Mouse (Mus musculus) NIH3T3 (cell line): ENCODE data around the gene Lipc.

Source experiments
- DNase-seq: peaks from one replicate; pipeline ENCODE4 v3.0.0-alpha.2; 2012; ENCODE audit warnings: low read depth

The Lipc gene

GRCm38 (mm10) chr9:70914659-70915355, 37.2 kb downstream of the Lipc start:
- DNase-seq: no peak

DNA sequence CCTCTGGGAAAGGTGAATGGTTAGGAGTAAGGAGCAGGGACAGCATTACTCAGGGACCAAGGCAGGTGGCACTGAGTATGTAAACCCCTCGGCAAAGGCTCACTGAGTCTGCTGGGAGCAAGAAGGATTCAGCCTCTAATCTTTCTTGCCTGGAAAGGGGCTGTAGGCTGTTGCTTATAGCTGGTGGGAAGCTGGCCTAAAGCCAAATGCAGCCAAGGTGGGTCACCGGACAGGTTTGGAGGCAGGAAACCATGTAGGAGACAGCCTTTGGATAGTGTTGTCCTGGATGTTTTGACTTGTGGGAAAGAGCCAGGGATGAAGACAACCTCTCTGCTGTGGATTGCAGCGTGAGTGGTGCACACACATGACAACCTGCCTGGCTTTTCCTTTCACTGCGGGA, 40.9 kb downstream of the Lipc start:
- DNase-seq: no peak

GRCm38 (mm10) chr9:70910351-70910750, 41.7 kb downstream of the Lipc start:
- no peak for DNase-seq

DNA sequence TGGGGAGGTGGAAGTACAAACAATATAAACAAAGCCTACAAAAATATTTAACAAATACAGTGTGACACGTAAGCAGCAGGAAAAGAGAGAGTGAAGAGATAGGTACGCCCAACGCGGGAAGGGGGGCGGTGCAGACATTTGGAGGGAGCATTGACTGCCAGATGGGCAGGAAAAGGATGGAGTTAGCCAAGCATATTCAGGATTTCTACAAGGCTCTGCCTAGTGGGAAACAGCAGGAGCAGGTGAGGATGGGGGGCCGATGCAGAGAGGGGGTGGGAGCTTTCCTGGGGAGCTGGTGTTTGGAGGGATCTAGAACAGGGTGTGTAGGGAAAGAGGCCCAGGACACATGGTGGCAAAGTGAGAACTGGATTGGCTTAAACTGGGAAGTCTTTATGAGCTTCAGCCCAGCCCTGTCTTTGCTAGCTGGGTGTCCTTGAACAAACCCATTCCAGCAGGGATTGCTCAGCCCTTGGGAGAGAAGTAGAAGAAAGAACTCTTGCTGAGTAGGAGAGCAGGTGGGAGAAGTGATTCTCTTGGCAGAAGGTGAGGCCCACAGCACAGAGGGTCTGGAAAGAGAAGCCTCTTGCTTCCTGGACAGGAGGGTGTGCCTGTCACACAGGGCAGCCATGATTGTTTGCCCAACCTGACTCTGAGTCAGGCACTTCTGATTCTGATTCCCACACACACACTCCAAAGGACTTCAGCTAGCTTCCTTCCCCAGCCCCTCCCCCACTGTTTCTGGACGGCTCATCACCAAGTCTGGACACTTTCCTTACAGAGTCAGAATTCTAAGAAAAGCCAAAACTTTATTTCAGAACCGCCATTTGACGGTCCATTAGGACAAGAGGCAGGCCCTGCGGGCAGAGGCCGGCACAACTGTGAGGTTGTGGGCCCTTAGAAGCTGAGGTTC, 49.0 kb downstream of the Lipc start:
- DNase-seq: no peak

DNA sequence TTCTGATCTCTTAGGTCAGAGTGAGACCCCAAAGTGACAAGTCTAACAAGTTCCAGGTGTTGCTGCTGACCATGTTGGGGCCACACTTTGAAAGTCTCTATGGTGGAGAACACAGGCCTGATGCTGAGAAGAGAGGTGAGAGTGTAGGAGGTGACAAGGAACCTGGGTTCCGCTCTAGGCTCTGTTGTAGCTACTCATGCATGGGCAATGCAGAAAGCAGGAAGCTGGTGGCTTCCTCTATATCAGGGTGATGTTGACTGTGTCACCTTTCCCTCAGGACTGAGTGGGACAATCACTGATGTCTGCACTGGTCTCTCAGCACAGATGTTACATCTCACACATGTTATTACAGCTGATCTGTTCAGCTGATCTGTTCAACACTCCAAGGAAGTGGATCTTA, 57.8 kb downstream of the Lipc start:
- no peak for DNase-seq

GRCm38 (mm10) chr9:70893526-70893925, 58.5 kb downstream of the Lipc start:
- DNase-seq: no peak

- DNase-seq: no peak
Measured at GRCm38 (mm10) chr9:70892627-70893026, 59.4 kb downstream of the Lipc start.

DNA sequence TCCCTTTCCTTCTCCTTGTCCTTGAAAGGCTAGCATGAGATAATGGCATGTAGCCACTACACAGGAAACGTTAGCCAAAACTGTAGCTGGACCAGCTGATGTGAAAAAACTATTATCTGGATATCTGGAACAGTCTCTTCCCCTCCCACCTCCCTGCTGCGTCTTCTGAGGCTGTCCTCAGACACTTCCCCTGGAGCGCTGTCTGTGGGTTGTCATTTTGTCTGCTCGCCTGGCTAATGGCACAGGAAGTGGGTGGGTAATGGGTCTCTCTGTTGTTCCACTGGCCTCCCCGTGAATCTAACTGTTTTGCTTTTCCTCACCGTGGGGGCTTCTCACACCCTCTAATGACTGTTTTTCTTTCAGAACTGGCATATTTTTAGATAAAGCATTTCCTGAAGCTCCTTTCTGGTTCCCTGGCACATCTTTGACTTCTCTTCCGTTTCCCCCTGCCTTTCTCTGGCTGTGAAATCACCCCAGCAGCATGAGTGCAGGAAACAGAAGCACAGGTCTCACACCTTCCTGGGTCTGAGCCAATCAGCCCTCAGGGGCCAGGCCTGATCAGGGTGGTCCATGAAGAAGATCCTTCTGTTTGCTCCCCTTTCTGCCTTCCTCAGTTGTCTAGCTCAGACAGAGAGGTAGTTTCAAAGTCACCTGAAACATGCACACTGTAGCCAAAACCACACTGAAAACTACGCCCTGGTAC, 60.4 kb downstream of the Lipc start:
- DNase-seq: no peak

- DNase-seq: no peak
Measured at GRCm38 (mm10) chr9:70890736-70891135, 61.3 kb downstream of the Lipc start.

DNA sequence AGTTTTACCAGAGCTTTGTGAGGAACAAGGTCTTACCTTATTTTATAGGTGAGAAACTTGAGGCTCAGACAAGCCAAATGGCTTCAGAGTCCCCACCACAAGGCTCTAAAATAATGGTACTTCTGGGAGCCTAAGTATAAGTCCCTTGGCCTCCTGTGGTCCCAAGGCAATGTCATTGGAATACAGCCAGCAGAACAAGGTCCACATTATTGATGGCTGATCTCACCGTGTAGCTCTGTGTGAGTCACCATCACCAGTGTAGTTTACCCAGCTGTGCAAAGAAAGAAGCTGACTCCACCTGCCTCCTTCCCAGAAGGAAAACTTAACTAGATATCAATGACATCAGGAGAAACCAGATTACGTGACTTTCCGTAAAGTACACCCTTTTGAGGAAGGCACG, 63.1 kb downstream of the Lipc start:
- DNase-seq: peak; percentile 5

DNA sequence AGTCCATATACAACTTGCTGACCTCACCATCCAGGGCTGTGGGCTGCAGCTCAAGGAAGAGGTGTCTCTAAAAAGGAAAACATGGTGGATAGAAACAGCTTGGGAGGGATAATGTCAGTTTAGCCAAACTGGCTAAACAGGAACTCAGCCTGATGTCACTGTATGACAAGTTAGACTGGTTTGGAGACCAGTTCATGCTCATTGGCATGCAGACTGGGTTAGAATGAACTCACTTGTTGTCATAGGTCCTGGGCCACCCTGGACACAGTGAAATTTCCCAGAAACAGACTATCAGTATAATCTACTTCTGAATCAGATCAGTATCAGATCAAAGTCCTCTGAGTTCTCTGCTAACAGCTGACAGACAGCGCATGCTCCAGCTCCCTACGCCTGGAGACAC, 63.5 kb downstream of the Lipc start:
- no peak for DNase-seq

DNA sequence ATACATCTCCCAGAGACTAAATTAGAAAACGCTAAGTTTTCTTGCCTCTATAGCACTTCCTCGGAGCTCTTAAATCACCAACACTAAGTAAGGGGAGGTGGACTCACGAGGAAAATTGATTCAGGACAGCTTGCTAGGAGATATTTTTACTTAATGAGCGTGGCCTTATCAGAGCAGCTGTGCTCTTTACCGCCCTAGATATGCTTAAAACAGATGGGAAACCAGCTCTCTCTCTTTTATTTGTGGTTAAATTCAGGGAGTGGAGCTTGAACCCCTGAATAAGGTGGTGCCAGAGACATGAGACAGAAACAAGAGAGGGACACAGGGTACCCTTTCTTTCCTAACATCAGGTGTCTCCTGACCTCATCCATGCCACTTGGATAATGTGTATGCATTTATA, 70.0 kb downstream of the Lipc start:
- DNase-seq: no peak

DNA sequence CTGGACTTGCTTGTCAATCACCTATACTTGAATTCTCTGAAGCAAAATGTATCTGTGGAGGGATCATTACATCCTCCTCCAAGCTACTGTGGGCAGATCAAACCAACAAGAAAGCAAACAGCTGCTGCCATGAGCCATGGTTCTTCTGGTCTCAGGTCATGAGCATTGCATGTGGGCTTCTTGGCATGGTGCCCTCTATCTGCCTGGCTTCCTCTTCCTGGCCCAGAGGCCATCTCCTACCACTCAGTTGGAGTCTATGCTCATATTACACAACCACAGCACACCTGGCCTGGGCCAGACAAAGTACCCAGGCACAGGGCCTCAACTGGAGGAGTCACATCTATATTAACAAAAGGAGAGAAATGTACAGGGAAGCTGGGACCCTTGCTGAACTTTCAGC, 73.2 kb downstream of the Lipc start:
- no peak for DNase-seq

DNA sequence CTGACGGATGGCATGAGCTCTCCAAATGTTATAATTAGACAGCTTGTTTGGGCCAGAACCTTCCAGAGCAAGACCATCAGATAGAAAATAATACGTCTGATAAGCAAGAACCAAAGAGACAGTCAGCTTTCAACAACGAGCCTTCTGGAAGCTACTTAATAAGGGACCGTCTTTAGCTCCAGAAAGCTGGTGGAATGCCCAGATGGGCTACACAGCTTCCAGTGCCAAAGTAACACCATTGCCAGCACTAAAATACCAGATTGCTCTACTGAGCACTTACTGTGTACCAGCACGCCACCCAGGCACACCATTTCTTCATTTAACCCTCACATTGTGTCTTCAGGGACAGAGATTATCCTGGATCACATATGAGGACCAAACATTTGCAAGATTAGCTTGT, 73.9 kb downstream of the Lipc start:
- DNase-seq: no peak

- DNase-seq: no peak
Measured at GRCm38 (mm10) chr9:70875490-70875889, 76.5 kb downstream of the Lipc start.

DNA sequence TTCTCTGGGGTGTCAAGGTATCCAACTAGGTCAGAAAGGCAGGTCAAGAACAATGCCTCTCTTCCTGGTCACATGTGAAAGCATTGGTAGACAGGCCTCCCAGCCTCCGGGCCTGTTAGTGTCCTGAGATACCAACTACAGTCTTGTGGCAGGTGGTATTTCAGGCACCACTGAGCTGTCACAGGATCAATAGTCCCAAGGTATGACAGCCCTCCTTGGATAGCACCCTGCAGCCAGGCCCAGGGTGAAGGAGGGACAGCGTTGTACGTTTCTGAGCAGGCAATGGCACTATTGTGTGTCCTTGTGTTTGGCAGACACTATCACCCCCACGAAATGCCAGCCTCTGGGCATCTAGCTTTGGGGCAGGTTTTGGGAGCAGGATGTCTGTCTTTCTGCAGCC, 77.0 kb downstream of the Lipc start:
- DNase-seq: no peak

DNA sequence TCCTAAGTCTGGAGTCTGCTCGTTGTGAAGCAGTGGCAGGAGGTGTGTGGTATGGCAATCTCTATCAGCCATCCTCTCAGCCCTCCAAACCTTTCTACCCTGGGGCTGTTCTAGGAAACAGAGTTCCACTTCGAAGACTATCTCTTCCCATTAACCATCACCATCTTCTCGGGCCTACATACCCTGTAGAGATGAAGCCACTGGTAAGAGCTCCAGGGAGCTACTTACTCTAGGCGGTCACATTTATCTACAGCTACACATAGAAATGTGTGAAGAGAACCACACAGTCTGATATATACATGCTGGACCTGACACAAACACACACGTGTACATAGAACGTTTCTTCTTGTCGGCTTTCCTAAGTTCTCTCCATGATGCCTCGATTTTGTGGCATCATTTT, 79.4 kb downstream of the Lipc start:
- DNase-seq: no peak

DNA sequence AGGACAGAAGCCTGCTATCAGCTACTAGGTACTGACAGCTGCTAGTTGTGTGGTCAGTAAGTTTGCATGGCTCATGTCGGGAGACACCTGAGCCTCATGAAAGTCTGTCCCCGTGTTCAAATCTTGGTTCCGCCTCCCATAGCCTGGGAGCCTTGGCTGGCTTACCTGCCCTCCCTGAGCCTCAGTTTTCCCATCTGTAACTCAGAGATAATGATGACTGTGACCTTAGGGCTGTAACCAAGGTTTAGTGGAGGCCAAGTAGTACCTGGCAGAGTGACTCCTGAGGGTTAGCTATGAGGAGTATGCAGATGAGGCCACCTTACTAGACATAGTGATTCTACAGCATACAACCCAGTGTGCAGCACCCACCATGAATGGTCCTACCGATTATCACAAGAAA, 81.7 kb downstream of the Lipc start:
- no peak for DNase-seq

DNA sequence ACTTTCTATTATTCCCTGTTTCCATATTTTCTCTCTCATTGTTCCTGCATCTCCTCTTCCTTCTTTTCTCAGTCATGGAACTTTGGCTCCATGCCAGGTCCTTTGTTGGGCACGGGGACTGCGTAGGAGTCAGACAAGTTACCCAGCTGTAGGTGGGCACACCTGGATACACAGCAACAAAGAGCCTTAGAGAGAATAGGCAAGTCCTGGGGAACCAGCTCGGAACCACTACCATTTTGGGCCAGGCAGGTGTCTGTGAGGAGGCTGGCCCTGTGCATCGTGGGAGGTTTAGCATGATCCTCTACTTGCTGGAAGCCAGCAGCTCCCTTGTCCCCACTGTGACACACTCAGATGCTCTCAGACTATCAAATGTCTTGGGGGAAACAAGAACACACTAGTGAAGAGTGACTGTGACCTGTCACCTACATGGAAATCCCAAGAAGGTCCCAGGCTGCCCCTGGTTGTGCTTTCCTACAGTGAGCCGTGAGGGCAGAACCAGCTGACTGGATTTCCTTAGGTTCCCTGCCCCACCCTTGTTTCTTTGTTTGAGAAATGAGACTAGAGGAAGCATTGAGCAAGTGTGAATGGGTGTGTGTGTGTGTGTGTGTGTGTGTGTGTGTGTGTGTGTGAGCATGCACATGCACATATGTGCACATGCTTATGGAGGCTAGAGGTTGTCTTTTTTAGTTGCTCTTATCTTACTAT, 82.7 kb downstream of the Lipc start:
- no peak for DNase-seq

- no peak for DNase-seq
Measured at GRCm38 (mm10) chr9:70867381-70867780, 84.6 kb downstream of the Lipc start.

DNA sequence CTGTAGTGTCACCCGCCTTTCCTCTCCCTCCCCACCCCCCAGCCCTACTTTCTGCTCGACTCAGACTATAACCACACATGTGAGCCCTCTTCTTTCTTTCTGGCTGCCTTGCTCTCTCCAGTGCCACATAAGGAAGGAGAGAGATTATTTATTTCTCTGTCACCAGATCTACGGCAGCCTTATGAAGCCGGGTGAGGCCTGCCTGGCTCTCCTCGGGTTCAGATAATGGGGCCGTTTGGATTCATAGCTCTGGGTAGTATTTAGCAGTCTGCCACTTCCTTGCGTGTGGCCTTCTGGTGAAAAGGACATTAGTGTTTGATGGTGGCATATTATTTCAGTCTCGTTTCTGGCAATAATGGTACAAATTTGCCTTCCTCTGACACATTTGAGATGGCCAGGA, 88.0 kb downstream of the Lipc start:
- no peak for DNase-seq

GRCm38 (mm10) chr9:70863299-70863698, 88.7 kb downstream of the Lipc start:
- DNase-seq: no peak
